ENCODE assay signal across 20 mouse cellular contexts in genomic region chr2:145182410-145182809, GRCm38 (mm10). TPM values are rescaled to one million over a fixed set of nuclear protein-coding genes. Genes with fewer than 3 reads are reported as not detected.
A peak's percentile ranks its signal among the peaks of the same experiment; 100 is the strongest.
DNase-seq lines count a peak whose midpoint lies in the region; ATAC-seq and TF ChIP-seq lines count a peak whose summit lies in the region.
"Had no signal": no experiment of that assay in that cellular context is flagged by ENCODE, and none has a peak within 500 bp of the region (broad histone marks: within the 10 kb centered on the region; RNA-seq: fewer than 3 reads in every experiment).

No protein-coding gene starts in this region.

- no peak overlapping the region for H3K9ac ChIP-seq in kidney, embryonic 15.5 days
- H3K9ac ChIP-seq in kidney, embryonic 16.5 days (replicated peaks; ENCODE audit: low read length) = no peak overlapping the region
- no peak overlapping the region for H3K9ac ChIP-seq in midbrain, embryonic 11.5 days (ENCODE audit: low read length)
- H3K9ac ChIP-seq in midbrain, embryonic 16.5 days (ENCODE audit: low read depth, low read length) = no peak overlapping the region
- H3K9ac ChIP-seq: embryonic facial prominence, embryonic 12.5 days; forebrain, embryonic 13.5 days; forebrain, embryonic 15.5 days had no signal

- no peak overlapping the region for H3K4me3 ChIP-seq in kidney, adult 2 months (ENCODE audit: insufficient read depth, low read depth, low read length)
- no peak overlapping the region for H3K4me3 ChIP-seq in kidney, embryonic 15.5 days (replicated peaks)
- no peak overlapping the region for H3K4me3 ChIP-seq in kidney, embryonic 16.5 days (ENCODE audit: low read length)
- no peak overlapping the region for H3K4me3 ChIP-seq in midbrain, embryonic 11.5 days (ENCODE audit: low read depth, low read length)
- H3K4me3 ChIP-seq in midbrain, embryonic 16.5 days (ENCODE audit: low read depth, low read length) = no peak overlapping the region
- H3K4me3 ChIP-seq: embryonic facial prominence, embryonic 10.5 days; embryonic facial prominence, embryonic 12.5 days; forebrain, embryonic 13.5 days; forebrain, embryonic 15.5 days had no signal

- no peaks in the 10 kb centered on the region for H3K4me1 ChIP-seq in kidney, adult 2 months (ENCODE audit: control insufficient read depth, insufficient read depth, low read length)
- H3K4me1 ChIP-seq in kidney, embryonic 15.5 days = no peaks in the 10 kb centered on the region
- no peaks in the 10 kb centered on the region for H3K4me1 ChIP-seq in kidney, embryonic 16.5 days (ENCODE audit: insufficient read depth, low read length)
- H3K4me1 ChIP-seq in midbrain, embryonic 11.5 days (ENCODE audit: control insufficient read depth, insufficient read depth, low read length) = no peaks in the 10 kb centered on the region
- no peaks in the 10 kb centered on the region; the same call in 1 of the 2 replicates for H3K4me1 ChIP-seq in midbrain, embryonic 16.5 days (ENCODE audit: control insufficient read depth, insufficient read depth, low read length)
- H3K4me1 ChIP-seq: embryonic facial prominence, embryonic 10.5 days; embryonic facial prominence, embryonic 12.5 days; forebrain, embryonic 13.5 days; forebrain, embryonic 15.5 days had no signal

- no peak overlapping the region for H3K4me2 ChIP-seq in kidney, embryonic 15.5 days
- H3K4me2 ChIP-seq in kidney, embryonic 16.5 days (replicated peaks; ENCODE audit: low read depth, low read length) = no peak overlapping the region
- no peak overlapping the region for H3K4me2 ChIP-seq in midbrain, embryonic 11.5 days
- no peak overlapping the region for H3K4me2 ChIP-seq in midbrain, embryonic 16.5 days (ENCODE audit: low read length)
- H3K4me2 ChIP-seq: embryonic facial prominence, embryonic 12.5 days; forebrain, embryonic 13.5 days; forebrain, embryonic 15.5 days had no signal

- TF ChIP-seq CTCF in kidney, adult 2 months (conservative IDR thresholded peaks at IDR 0.05; ENCODE audit: insufficient read depth, insufficient read length, low read depth, low read length) = no peak

- no peak for TF ChIP-seq POLR2A in kidney, adult 2 months (IDR thresholded peaks at IDR 0.05; ENCODE audit: low read depth, low read length)

- H3K27me3 ChIP-seq in kidney, adult 2 months (replicated peaks; ENCODE audit: control insufficient read depth, insufficient read depth, low read length) = no peaks in the 10 kb centered on the region; the same call in 1 of the 2 replicates
- H3K27me3 ChIP-seq in kidney, embryonic 15.5 days = no peaks in the 10 kb centered on the region
- no peaks in the 10 kb centered on the region for H3K27me3 ChIP-seq in kidney, embryonic 16.5 days (ENCODE audit: insufficient read depth, low read length)
- H3K27me3 ChIP-seq in midbrain, embryonic 11.5 days (ENCODE audit: control insufficient read depth, insufficient read depth, low read length) = no peaks in the 10 kb centered on the region
- no peaks in the 10 kb centered on the region for H3K27me3 ChIP-seq in midbrain, embryonic 16.5 days (ENCODE audit: control insufficient read depth, insufficient read depth, low read depth, low read length)
- H3K27me3 ChIP-seq: embryonic facial prominence, embryonic 12.5 days; forebrain, embryonic 13.5 days; forebrain, embryonic 15.5 days had no signal

- no peak overlapping the region for H3K27ac ChIP-seq in kidney, adult 2 months (ENCODE audit: insufficient read depth, low read depth, low read length)
- H3K27ac ChIP-seq in kidney, embryonic 15.5 days = no peak overlapping the region
- H3K27ac ChIP-seq in kidney, embryonic 16.5 days (ENCODE audit: low read length) = no peak overlapping the region
- no peak overlapping the region for H3K27ac ChIP-seq in midbrain, embryonic 11.5 days (ENCODE audit: low read depth, low read length)
- no peak overlapping the region for H3K27ac ChIP-seq in midbrain, embryonic 16.5 days (ENCODE audit: low read length)
- H3K27ac ChIP-seq: embryonic facial prominence, embryonic 10.5 days; embryonic facial prominence, embryonic 12.5 days; forebrain, embryonic 13.5 days; forebrain, embryonic 15.5 days had no signal

- no peaks in the 10 kb centered on the region for H3K36me3 ChIP-seq in kidney, adult 2 months (ENCODE audit: control insufficient read depth, insufficient read depth, low read length)
- no peaks in the 10 kb centered on the region for H3K36me3 ChIP-seq in kidney, embryonic 15.5 days
- H3K36me3 ChIP-seq in kidney, embryonic 16.5 days (ENCODE audit: insufficient read depth, low read length) = no peaks in the 10 kb centered on the region
- H3K36me3 ChIP-seq in midbrain, embryonic 11.5 days (ENCODE audit: control insufficient read depth, insufficient read depth, low read length) = no peaks in the 10 kb centered on the region
- H3K36me3 ChIP-seq in midbrain, embryonic 16.5 days (ENCODE audit: control insufficient read depth, insufficient read depth, low read length) = no peaks in the 10 kb centered on the region
- H3K36me3 ChIP-seq: embryonic facial prominence, embryonic 10.5 days; embryonic facial prominence, embryonic 12.5 days; forebrain, embryonic 15.5 days had no signal

- WGBS in kidney, adult 2 months = 30% methylated on average over 8 of the region's 8 CpGs
- WGBS in kidney, embryonic 15.5 days = 46% methylated on average over 8 of the region's 8 CpGs
- 44% methylated on average over 8 of the region's 8 CpGs for WGBS in kidney, embryonic 16.5 days
- 54% methylated on average over 8 of the region's 8 CpGs for WGBS in midbrain, embryonic 11.5 days
- 56% methylated on average over 8 of the region's 8 CpGs for WGBS in midbrain, embryonic 16.5 days

- peak; percentile 40 for DNase-seq in kidney, adult 2 months
- DNase-seq in kidney, postnatal 14 days = no peak
- peak; percentile 49 for DNase-seq in midbrain, embryonic 11.5 days (ENCODE audit: low spot score, missing footprints)
- DNase-seq in urinary bladder, postnatal 14 days (ENCODE audit: low spot score) = no peak
- DNase-seq: adrenal gland, adult 8-10 months; adrenal gland, postnatal 14 days; adrenal gland, postnatal 36 days; cerebellum, adult 11-12 months; cerebellum, adult 2 months; cerebellum, adult 9-10 months; cerebellum, postnatal 10 days; cerebellum, postnatal 25 days had no signal

- ATAC-seq in kidney, embryonic 15.5 days (replicated peaks; ENCODE audit: low FRiP score) = peak; percentile 67; the same call in 1 of the 2 replicates
- ATAC-seq in kidney, embryonic 16.5 days (ENCODE audit: low FRiP score, low TSS enrichment) = no peak
- ATAC-seq in midbrain, embryonic 11.5 days (ENCODE audit: low FRiP score) = no peak
- no peak for ATAC-seq in midbrain, embryonic 16.5 days
- ATAC-seq: activated CD4-positive, CD25-positive, alpha-beta regulatory T cell, adult 4 months; forebrain, embryonic 13.5 days; forebrain, embryonic 15.5 days had no signal

- 0 out of 2 replicates have a peak, but pooled peaks cover 3% of the 10 kb centered on the region for H3K9me3 ChIP-seq in kidney, embryonic 15.5 days (replicated peaks)
- no peaks in the 10 kb centered on the region for H3K9me3 ChIP-seq in kidney, embryonic 16.5 days (ENCODE audit: low read length)
- no peaks in the 10 kb centered on the region for H3K9me3 ChIP-seq in midbrain, embryonic 11.5 days (ENCODE audit: control insufficient read depth, low read length)
- H3K9me3 ChIP-seq in midbrain, embryonic 16.5 days (replicated peaks; ENCODE audit: control insufficient read depth, low read length, poor library complexity, severe bottlenecking) = no peaks in the 10 kb centered on the region
- H3K9me3 ChIP-seq: embryonic facial prominence, embryonic 10.5 days; embryonic facial prominence, embryonic 12.5 days; forebrain, embryonic 13.5 days; forebrain, embryonic 15.5 days had no signal

RNA-seq across cellular contexts. Expression of gene Slc24a3, which starts 14.9 kb away (rescaled TPM):
- polyA plus RNA-seq in kidney, adult 2 months (2012; rRNA removed) = 3.4 and 3.7 TPM in 2 replicates
- 1.7 and 2.1 TPM in 2 replicates for polyA plus RNA-seq in kidney, embryonic 15.5 days (2015; fragmentation: Nextera tagmentation; extraction: Ambion mirVana)
- polyA plus RNA-seq in kidney, embryonic 16.5 days (2015; fragmentation: Nextera tagmentation; extraction: Ambion mirVana) = 0.66 and 1.0 TPM in 2 replicates
- polyA plus RNA-seq in midbrain, embryonic 11.5 days (2014; fragmentation: Nextera tagmentation; extraction: Ambion mirVana) = 1.6 and 1.9 TPM in 2 replicates
- 17.4 and 18.7 TPM in 2 replicates for polyA plus RNA-seq in midbrain, embryonic 16.5 days (2015; fragmentation: Nextera tagmentation; extraction: Ambion mirVana)

Comparison
In these comparisons a context has a peak if more than half of its experiments do, and no peak if none do; other contexts are left out.
1. DNase-seq: peak in kidney, adult 2 months (single experiment) and midbrain, embryonic 11.5 days (single experiment); none in kidney, postnatal 14 days (single experiment) and urinary bladder, postnatal 14 days (single experiment).